Mouse (Mus musculus) layer of hippocampus, adult 18-20 months (tissue): ENCODE results near the gene Vps39. TPM values are rescaled to one million over a fixed set of nuclear protein-coding genes. Genes with fewer than 3 reads are reported as not detected.

Experiments used
- DNase-seq, 2 experiments: peaks; one replicate each; pipeline ENCODE4 v3.0.0; 2022; ENCODE audit warnings: low spot score in 2 of 2
- long read RNA-seq: library from polyadenylated mRNA; stranded (forward); transcript quantifications from one replicate; pipeline ENCODE4 v2.0.0, GENCODE M21; 2021
- total RNA-seq, 2 experiments: library from RNA; stranded (reverse); gene quantifications; 2 replicates each; pipeline ENCODE4 v1.2.3; 2021

Gene Vps39
- 10 to 100 TPM; 68.2 to 80.9 TPM for total RNA-seq
- long read RNA-seq, full-length matches to known transcripts, result 109 of 155 reads
- long read RNA-seq, partial matches to known transcripts, result 9 of 155 reads
- long read RNA-seq, other reads (novel, unspliced or antisense), result 37 of 155 reads

DNA sequence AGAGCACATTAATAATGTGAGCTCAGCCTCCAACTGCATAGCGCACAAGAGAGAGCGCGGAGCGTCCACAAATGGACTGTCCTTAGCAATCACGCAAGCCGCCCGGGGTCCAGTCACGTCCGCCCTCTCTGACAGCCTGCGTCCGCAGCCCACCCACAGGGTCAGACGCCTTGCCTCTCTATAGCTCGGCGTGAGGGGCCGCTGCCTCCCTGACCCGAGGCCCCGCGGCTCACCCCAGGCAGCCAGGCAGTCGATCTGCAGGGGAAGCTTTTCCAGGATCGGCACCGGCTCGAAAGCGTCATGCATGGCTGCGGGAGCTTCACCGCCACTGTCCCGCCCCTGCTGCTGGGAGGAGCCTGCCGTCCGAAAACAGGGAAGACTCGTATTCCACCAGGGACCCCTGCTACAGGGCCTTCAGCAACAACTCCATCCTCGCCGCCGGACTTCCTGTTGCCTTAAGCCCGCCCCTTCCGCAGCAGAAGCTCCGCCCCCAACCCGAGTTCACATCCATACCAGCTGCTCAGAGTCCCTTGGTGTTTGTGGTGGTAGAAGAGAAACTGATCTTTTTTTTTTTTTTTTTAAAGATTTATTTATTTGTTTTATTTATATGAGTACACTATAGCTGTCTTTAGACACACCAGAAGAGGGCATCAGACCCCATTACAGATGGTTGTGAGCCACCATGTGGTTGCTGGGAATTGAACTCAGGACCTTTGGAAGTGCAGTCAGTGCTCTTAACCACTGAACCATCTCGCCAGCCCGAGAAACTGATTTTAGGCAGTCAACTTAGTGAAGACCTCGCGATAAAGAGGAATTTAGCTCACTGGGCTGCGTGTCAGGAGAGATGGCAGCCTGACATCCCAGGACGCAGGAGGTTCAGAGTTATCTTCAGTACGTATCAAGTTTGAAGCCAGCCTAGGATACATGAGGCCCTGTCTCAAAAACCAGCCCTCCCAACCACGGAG lies at the start of gene Vps39:
Gene Vps39, minus strand, starts transcription at position 456 of the 965 bp plus-strand sequence.
- peak; percentile 83 to 91 for DNase-seq

DNA sequence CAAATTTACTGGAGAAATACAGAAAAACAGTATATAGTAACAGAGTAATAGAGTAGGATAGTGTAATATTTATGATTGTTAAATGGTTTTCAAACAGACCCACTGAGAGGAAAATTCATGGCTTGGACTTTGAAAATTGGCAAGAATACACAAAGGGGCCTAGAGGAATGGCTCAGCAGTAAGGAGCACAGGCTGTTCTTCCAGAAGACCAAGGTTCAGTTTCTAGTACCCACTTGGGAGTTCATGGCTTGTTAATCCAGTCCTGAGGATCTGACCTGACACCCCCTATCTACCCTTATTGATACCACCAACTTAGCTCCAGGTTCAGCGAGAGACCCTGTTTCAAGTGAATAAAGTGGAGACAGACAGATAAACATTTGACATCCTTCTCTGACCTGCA lies 45.0 kb upstream of the Vps39 start:
- DNase-seq, result no peak

DNA sequence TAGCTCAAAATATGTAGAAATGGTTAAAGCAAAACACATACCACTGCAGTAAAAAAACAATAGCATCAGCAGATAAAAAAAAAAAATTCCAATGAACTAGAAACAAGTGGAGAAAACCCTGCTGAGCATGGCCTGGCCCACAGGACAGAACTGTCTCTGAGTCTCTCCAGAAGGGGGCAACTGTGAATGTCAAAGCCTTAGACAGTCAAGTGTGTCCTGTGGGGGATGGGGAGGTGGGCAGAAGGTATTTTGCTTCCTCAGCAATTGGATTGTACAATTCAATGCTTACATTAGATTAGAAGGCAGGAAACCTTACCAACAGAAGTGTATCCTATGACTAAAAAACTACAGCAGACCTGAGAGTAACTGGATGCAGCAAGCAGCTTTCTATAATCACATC lies 39.5 kb upstream of the Vps39 start:
- DNase-seq, result no peak

DNA sequence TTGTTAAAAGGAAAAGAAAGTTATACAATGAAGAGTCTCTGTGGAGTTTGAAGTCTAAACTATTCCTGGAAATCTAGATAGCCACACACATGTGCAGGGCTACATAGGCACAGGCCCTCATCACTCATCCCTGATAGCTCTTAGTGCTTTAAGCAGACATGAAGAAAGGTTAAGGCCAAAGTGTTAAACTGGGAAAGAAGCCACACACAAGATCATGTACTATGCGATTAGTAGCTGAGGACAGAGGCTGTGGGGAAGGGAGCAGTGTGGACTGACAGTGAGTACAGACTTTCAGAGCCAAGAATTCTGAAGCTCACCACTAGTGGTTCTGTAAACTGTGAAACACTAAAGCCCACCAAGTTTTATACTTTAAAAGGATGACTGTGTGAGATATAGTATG lies 38.0 kb upstream of the Vps39 start:
- DNase-seq, result no peak

DNA sequence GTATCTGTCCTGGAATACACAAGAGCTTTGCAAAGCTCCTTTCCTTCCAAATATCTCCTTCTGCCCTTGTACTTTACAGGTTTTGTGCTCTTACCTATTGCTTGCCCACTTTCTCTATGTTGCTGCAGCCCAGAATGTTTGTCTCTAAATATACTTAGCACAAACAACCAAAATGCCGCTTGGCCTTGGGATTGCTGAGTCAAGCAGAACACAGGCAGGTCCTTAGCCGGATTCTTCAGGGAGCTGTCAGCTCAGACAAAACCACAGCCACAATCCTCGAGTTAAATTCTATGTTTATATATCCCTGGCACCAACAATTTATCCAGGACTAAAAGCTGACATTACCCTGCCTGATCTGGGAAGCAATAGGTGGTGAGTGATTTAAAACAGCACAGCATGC lies 36.4 kb upstream of the Vps39 start:
- DNase-seq, result no peak

DNA sequence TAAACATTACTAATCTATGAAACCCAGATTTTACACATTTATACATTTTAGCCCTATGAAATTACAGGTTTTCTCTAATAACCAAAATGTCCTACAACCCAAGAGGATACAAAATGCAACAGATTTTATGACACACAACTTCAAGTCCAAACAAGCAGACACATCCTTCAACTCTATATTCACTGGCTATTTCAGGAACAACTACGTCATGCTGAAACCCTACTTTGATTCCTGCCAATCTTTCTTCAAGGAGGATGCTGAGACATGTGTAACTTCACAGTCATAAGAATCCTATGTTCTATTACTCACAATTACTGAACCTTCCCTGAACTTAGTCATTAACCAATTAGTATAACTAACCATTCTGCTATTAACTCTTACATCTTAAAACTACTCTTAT lies 34.4 kb upstream of the Vps39 start:
- DNase-seq, result no peak

DNA sequence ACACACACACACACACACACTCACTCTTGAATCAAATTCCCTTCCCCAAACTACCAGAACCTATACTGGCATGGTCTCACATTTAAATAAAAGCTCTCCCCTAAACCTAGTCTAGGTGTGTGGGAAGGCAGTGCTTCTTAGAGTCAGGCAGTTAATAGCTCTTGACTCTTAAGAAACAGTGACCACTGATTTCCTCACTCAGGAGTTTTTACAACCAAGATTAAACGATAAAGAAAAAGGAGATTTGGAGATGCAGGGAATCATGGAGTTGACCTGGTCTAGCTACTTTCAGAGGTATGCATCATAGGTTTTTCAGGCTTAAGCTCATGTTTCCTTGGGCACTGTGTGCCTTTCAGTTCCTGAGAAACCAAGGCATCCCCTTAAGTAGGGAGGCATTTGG lies 33.3 kb upstream of the Vps39 start:
- DNase-seq, result no peak

DNA sequence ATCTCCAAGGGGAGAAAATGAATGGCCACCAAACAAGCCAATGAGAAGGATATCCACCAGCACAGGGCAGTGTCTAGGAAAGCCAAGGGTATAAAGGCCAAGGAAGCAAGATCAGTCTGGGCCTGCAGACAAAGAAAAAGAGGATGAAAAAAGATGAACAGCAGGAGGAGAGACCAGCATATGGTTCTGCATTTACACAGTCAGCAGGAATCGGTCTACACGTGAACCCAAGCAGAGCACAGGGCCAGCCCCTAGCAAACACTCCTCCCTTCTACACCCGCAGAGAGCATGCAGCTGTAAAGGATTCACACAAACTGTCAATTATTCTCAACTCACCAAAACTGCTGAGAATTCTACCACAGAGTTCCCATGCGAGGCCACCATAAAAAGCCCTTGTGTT lies 20.9 kb upstream of the Vps39 start:
- DNase-seq, result no peak

DNA sequence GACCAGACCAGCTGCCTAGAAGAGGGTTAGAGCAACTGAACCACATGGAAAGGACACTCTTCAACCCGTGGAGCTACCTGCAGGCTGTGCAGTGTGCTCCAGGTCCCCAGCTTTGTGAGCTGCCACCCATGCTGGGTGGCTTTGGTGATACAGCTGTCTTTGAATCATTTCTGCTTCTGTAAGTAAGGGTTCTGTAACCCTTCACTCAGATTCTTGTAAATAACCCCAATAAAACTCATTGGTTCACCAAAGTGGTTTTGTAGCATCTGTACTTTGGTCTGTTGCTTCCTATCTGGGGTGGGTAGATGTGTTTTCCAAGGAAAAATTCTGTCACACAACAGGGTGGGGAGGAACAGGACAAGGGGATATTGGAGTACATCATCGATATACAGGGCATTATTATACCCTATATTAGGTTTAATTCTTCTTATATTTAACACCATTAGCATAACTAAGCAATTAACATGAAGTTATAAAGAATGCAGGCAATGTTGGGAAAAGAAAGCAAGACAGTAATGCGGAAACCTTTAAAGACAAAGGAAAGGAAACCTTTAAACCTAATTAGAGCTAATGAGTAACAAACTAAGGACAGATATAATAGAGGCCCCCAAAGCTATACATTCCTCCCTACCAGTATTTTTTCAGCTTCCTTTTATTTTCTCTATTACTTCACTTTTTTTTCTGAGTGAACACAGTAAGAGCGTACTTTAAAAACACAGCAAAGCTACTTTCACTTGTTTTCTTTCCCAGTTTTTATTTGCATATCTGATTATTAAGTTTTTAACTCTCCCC lies 14.7 kb upstream of the Vps39 start:
- no peak for DNase-seq

DNA sequence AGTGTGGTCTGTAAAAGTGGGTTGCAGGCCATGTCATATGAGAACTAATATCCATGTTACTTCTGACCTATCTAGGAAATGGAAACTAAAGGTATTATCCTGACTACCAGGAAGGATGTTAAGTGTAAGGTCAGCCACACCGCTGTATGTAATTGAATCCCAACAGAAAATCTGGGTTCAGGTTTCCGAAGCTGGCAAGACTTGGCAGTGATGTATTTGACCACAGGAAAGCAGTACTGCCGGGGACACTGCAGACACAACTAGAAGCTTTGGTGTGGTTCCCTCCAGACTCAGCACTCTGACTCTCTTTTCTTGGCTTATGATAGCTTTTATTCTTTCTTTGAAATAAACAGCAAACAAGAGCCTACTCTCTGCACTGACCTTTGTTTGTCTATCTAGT lies 13.6 kb upstream of the Vps39 start:
- no peak for DNase-seq

DNA sequence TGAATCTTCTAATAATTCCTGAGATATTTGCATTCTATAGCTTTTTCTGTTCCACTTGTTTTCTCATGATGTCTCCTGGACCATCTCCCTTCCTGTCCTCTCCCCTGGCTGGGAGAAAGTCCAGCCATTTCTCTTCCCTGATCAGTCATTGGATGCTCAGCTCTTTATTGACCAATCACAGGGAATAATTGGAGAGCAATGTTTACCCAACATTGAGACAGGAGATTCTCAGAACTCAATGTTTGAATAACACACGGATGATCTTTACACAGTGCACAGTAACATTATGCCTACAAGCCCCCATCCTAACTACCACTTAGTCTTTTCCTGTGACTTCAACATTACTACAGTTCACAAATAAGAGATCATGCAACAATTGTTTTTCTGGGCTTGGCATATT lies 7.5 kb upstream of the Vps39 start:
- no peak for DNase-seq

DNA sequence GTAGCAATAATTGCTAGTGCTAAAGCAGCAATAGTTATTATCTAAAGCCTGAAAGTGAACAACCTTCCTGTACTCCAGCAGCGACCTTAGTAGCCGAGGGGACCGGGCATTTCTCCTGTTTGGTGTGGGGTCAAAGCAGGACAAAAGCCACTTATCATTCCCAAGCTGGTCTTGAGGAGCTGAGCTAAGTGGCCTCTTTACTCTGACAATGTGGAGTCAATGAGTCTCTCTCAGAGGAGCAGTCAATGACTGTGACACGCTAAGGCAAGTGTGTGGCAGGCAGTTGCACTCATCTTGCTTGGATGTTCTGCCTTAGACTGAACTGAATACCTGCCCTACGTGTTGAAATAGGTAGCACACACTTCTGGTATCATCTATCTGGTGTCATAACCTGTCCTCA lies 1.6 kb downstream of the Vps39 start:
- DNase-seq, result no peak

DNA sequence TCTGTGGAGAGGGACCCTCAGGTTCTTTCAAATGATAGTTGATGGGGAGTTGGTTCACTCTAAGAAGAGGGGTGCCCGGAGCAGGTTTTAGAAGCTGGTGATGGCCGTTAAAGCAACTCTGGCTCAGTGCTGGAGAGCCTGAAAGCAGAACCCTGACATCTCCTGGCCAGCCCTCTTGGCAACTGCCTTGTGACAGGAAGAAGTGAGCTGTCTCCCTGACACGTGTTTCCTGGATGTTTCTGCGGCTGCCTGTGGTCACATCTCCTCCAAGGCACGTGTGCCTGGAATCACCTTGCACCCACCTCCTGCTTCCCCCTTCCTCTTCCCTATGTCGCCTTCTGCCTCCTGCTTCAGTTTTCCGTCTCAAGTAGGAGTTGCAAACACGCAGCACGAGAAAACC lies 4.8 kb downstream of the Vps39 start:
- DNase-seq, result no peak

DNA sequence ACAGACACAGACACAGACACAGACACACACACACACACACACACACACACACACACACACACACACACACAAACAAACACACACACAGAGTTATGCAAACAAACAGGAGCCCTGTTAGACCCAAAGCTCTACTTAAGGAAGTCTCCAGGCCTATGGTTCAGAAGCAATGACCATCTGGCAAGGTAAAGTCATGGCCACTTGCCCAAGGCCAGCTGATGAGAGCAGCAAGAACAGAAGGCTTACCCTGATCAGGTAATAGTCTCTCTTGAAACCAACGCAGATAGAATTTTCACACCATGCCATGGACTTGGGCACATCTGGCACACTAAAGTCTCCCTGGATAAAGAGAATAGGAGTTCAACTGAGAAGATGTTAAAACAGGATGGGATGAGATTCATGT lies 11.2 kb downstream of the Vps39 start:
- no peak for DNase-seq

DNA sequence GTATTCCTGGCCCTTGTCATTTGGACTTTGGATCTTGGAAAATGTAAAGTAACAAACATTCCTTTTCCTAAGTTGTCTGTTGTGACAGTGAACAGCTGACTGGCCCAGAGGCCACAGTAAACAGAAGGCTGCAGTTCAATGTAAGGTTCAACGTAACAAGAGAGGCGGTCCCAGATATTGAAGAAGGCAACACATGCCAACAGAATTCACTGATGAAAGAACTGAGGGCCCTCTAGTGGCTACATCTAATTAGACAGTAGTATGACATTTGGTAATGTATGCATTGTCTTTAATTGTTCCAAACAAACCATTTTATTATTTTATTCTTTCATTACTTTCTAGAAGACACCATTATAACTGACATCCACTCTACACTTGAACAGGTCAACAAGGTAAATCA lies 15.1 kb downstream of the Vps39 start:
- DNase-seq, result no peak

DNA sequence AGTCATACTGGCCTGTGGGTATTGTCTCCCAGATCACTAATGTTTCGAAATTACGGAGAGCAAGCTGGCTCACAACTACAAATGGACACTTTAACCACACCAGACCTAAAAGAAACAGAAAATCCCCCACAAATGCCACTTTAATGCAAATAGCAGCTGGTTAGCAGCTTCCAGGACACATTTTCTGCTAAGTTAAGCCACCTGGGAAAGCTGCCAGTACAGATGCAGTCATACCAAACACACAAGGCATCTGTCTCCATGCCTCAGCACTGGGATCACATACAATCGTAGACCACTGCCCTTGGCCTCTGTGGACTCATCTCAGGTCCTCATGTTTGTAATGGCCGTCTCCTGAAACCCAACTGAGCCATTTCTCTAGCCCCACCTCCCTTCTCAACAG lies 21.4 kb downstream of the Vps39 start:
- no peak for DNase-seq

DNA sequence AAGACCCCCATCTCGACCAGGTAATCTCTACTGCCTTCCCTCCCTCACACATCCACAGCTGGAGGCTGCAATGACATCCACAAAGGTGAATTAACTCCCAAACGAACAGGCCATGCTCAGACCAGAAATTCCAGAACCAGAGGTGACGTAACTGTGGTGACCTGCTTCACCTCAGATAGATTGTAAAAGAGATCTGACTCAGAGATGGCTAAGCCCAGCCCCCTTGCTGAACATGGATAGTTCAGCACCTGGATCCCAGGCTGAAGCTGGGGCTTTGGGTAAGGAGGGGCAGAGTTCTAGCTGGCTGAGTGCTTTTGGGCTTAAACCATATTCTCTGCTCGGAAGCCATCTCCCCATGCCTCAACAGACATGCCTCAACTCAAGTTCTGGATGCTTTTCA lies 37.9 kb downstream of the Vps39 start:
- DNase-seq, result no peak

DNA sequence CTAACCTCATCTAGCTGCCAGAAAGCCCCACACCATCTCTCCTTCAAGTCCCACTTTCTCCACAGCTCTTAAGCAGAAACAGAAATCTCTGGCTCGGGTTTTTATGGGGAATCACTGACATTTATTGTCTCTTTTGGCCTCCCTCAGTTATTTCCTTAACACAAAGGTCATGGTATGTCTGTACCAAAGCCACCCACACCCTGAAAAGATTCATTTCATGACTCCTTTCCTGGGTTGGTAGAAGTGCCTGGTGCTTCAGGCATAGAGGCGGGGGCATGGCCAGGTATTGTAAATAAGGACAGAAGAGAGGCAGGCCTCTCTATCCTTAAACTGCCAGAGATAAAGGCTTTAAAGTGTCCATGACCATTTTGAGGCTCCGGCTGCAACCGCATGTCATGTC lies 38.5 kb downstream of the Vps39 start:
- no peak for DNase-seq

DNA sequence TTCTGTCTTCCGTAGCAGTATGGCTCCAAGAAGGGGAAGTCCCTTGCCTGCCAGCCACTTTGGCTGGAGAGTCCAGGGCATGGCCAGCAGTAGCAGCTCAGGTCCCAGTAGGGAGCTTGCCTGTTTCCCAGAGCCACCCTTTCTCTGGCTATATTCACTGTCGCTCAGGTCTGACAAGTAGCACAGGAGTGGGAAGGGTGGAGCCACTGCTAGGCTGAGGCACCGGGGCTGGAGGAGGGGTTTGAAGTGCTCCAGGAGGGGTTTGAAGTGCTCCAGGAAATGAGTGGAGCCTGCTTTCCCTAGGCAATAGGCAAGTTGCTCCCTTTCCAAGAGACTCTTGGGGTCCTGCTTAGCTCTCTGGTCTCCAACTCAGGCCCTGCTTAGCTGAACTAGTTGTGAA lies 39.0 kb downstream of the Vps39 start, which contains the start of gene Pla2g4f:
Gene Pla2g4f, minus strand, starts transcription at position 190 of the 400 bp plus-strand sequence.
- no peak for DNase-seq

DNA sequence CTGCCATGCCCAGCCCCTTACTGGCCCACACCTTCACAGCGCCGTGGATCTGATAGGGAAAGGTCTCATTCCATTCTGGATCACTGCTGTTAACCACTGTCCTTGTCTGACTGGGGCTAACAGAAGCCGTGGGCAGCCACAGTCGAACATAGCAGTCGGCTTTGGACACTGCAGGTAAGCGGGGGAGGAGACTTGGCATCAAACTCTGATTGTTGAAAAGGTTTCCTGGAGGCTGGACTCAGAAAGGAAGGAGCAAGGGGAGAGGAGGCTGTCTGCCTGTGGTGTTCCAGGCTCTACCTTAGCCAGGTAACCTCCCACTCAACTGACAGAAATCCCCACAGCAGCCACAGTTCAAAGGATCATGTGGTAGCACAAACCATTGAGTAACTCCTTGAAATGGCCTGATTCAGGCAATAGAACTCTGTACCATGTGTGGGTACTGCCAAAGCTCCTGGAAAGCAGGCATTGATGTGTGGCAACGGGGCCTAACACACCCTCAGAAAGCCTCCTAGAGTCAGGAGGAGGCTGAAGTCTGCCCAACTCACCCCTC lies 40.6 kb downstream of the Vps39 start:
- no peak for DNase-seq

DNA sequence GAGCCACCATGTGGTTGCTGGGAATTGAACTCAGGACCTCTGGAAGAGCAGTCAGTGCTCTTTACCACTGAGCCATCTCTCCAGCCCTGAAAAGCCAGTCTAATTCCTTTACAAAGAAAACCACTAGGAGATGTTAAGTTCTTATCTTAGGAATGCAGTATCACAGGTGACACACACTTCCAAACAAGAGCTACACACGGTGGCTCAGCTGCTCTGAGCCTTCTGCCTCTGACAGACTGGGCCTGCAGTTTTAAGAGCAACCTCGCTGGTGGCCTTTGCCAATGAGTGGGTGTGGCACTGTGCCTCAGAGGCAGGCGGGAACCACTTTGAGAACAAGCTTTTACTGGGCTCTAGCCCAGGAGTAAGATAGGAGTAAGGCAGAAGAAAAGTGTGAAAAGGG lies 48.8 kb downstream of the Vps39 start:
- DNase-seq, result no peak

DNA sequence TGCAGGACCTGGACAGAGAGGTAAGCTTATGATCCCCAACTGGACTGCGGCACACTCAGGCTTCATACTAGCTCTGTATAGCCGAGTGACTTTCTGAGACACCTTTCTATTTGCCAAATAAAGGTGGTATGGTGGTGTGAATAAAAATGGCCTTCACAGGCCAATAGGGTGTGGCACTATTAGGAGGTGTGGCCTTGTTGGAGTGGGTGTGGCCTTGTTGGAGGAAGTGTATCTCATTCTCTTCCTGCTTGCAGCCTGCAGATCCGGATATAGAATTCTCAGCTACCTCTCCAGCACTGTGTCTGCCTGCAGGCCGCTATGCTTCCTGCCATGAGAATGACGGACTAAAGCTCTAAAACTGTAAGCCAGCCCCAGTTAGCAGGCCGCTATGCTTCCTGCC lies 51.9 kb downstream of the Vps39 start:
- no peak for DNase-seq
